Mouse (Mus musculus) bone marrow macrophage, adult 2 months (primary cell): ENCODE measurements at regions not wholly inside any gene's neighbourhood (a gene's known extent, or its start where the extent isn't known, plus 50 kb on each side); places are given as distances from the start of the nearest gene placed in this dataset.

Source experiments
- CTCF ChIP-seq: IDR thresholded peaks from 2 replicates; pipeline ENCODE4 v1.5.1; 2012; ENCODE audit warnings: low read depth, mild to moderate bottlenecking, low read length, moderate library complexity
- POLR2A ChIP-seq: IDR thresholded peaks from 2 replicates; pipeline ENCODE4 v1.6.1; 2012; ENCODE audit warnings: mild to moderate bottlenecking, low read depth, low read length, borderline replicate concordance

DNA sequence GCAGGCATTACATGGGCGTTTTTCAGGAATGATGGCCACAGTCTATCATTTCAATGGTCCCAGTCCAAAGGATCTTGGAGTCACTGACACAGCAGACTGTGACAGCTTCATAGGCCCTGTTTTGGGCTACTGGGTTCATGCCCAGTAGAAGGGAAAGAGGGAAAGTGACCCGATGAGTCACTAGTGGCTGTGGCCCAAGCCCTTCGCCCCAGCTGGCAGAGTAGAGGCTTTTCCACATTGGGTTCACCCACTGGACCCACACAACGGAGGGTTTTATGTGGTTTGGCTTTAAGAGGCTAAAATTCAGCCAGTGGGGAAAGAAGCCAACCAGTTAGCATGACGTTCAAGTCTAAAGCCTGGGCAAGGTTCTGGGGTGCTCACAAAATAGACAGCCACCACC, 108.4 kb downstream of the Sp3 start:
- TF ChIP-seq CTCF = no peak
- no peak for TF ChIP-seq POLR2A
